Mouse (Mus musculus) CH12.LX (cell line): ENCODE measurements around the gene Dab1. TPM values are rescaled to one million over a fixed set of nuclear protein-coding genes. Genes with fewer than 3 reads are reported as not detected.

Experiments
- DNase-seq: peaks from one replicate; pipeline ENCODE4 v3.0.0-alpha.2; 2013; ENCODE audit errors: extremely low read depth
- H3K27ac ChIP-seq: 2 replicates; pipeline ENCODE4 v1.5.1; 2012; ENCODE audit warnings: low read depth, mild to moderate bottlenecking, control low read depth, moderate library complexity; ENCODE audit not compliant: insufficient read depth
- H3K27me3 ChIP-seq: replicated peaks from 2 replicates; pipeline ENCODE3; 2012; ENCODE audit warnings: inconsistent platforms
- H3K36me3 ChIP-seq, 2 experiments: replicated peaks in 1 of 2; 2 replicates each; pipeline versions ENCODE3 to v1.6.1; 2012; ENCODE audit warnings: inconsistent platforms in 1 of 2, low read length in 1 of 2, mild to moderate bottlenecking in 1 of 2, mixed read lengths in 1 of 2, moderate library complexity in 1 of 2; ENCODE audit not compliant: control insufficient read depth in 1 of 2, insufficient read depth in 1 of 2
- H3K4me1 ChIP-seq, 2 experiments: 2 replicates each; pipeline ENCODE4 v1.6.1; 2012; ENCODE audit warnings: inconsistent platforms in 1 of 2, moderate library complexity in 1 of 2; ENCODE audit not compliant: insufficient read depth in 2 of 2, control insufficient read depth in 1 of 2
- H3K4me2 ChIP-seq: 2 replicates; pipeline ENCODE4 v1.6.1; 2012; ENCODE audit warnings: low read depth, mild to moderate bottlenecking, control low read depth; ENCODE audit not compliant: poor library complexity, insufficient read depth, severe bottlenecking
- H3K4me3 ChIP-seq, 3 experiments: fragments of 150-350 bp in 1 of 3; sonication (generic) in 1 of 3; replicated peaks in 1 of 3; 2 replicates each; pipeline versions ENCODE3 to v1.5.1; 2011 to 2012; ENCODE audit warnings: low read depth in 2 of 3, low read length in 2 of 3, mild to moderate bottlenecking in 2 of 3, moderate library complexity in 2 of 3, control low read depth in 1 of 3, improper control_type of control experiment in 1 of 3, inconsistent platforms in 1 of 3, mixed read lengths in 1 of 3; ENCODE audit not compliant: poor library complexity in 1 of 3
- H3K79me2 ChIP-seq: replicated peaks from 2 replicates; pipeline ENCODE4 v1.6.1; 2012; ENCODE audit warnings: mild to moderate bottlenecking, moderate library complexity; ENCODE audit not compliant: control insufficient read depth, poor library complexity, insufficient read depth, severe bottlenecking; ENCODE audit errors: extremely low read depth
- H3K9ac ChIP-seq: 2 replicates; pipeline ENCODE4 v1.6.1; 2012; ENCODE audit warnings: low read depth, mild to moderate bottlenecking, control low read depth, moderate library complexity; ENCODE audit not compliant: insufficient read depth
- H3K9me3 ChIP-seq: replicated peaks from 2 replicates; pipeline ENCODE3; 2012; ENCODE audit warnings: low read length, inconsistent platforms, mixed read lengths
- CHD2 ChIP-seq: IDR thresholded peaks from 2 replicates; pipeline ENCODE4 v1.6.1; 2011; ENCODE audit warnings: low read length, improper control_type of control experiment
- JUND ChIP-seq: conservative IDR thresholded peaks from 2 replicates; pipeline ENCODE4 v1.6.1; 2011; ENCODE audit warnings: low read depth, low read length, improper control_type of control experiment
- MAFK ChIP-seq: IDR thresholded peaks from 2 replicates; pipeline ENCODE4 v1.6.1; 2011; ENCODE audit warnings: low read length, improper control_type of control experiment; ENCODE audit not compliant: insufficient replicate concordance
- MAZ ChIP-seq: IDR thresholded peaks from 2 replicates; pipeline ENCODE4 v1.6.1; 2012; ENCODE audit warnings: low read depth, mild to moderate bottlenecking, inconsistent platforms, low read length, improper control_type of control experiment, moderate library complexity
- NELFE ChIP-seq: IDR thresholded peaks from 2 replicates; pipeline ENCODE4 v1.6.1; 2011; ENCODE audit warnings: low read depth, low read length, improper control_type of control experiment
- NRF1 ChIP-seq: IDR thresholded peaks from 2 replicates; pipeline ENCODE4 v1.6.1; 2014; ENCODE audit warnings: low read depth, mild to moderate bottlenecking, inconsistent platforms, low read length, improper control_type of control experiment, moderate library complexity
- PAX5 ChIP-seq: IDR thresholded peaks from 2 replicates; pipeline ENCODE4 v1.6.1; 2012; ENCODE audit warnings: low read length, inconsistent platforms, mixed read lengths
- POLR2A ChIP-seq: IDR thresholded peaks from 2 replicates; pipeline ENCODE4 v1.6.1; 2011; ENCODE audit warnings: low read depth, mild to moderate bottlenecking, improper control_type of control experiment, low read length
- POLR2AphosphoS2 ChIP-seq: IDR thresholded peaks from 2 replicates; pipeline ENCODE4 v1.6.1; 2011; ENCODE audit warnings: low read depth, low read length, improper control_type of control experiment
- RCOR1 ChIP-seq: conservative IDR thresholded peaks from 2 replicates; pipeline ENCODE4 v1.6.1; 2012; ENCODE audit warnings: low read depth, mild to moderate bottlenecking, inconsistent platforms, low read length, improper control_type of control experiment
- SMC3 ChIP-seq: IDR thresholded peaks from 2 replicates; pipeline ENCODE4 v1.6.1; 2011; ENCODE audit warnings: low read depth, low read length, improper control_type of control experiment
- ZKSCAN1 ChIP-seq: IDR thresholded peaks from 2 replicates; pipeline ENCODE4 v1.6.1; 2012; ENCODE audit warnings: low read depth, inconsistent platforms, low read length, improper control_type of control experiment, borderline replicate concordance
- dilution Hi-C: fragments of 300-500 bp; cut with MboI; formaldehyde crosslinking; loops from 2 replicates; pipeline ENCODE4 v1.14.3; 2020; ENCODE audit warnings: low sequenced_read_pairs; ENCODE audit not compliant: extremely low pct_unique_long_range_greater_than_20kb, extremely low pct_ligation_motif_present
- in situ Hi-C: fragments of 300-500 bp; cut with MboI; formaldehyde crosslinking; loops from 3 replicates; pipeline ENCODE4 v1.14.3; 2019; ENCODE audit warnings: low sequenced_read_pairs, low pct_ligation_motif_present, low pct_unique_long_range_greater_than_20kb, mixed read lengths
- polyA plus RNA-seq: library from polyadenylated mRNA; unstranded; fragments of >175 nt; gene quantifications from 2 replicates; pipeline ENCODE4 v1.2.1, GENCODE M21; 2012; ENCODE audit warnings: low read depth; ENCODE audit not compliant: insufficient read length
- total RNA-seq, 2 experiments: library from RNA; depleted of rRNA; stranded (reverse); fragments of 300-350 nt in 1 of 2; fragments of >200 nt in 1 of 2; gene quantifications; 2 replicates each; pipeline ENCODE4 v1.2.3; 2012 to 2014

Dab1 gene
- total and polyA plus RNA-seq, 3 experiments: not detected

- no peaks in the 10 kb centered on the region for H3K27me3 ChIP-seq
- no peak overlapping the region for H3K4me3 ChIP-seq
- H3K36me3 ChIP-seq: no peaks in the 10 kb centered on the region
- in situ Hi-C loops: no loop called here
- no peaks in the 10 kb centered on the region for H3K79me2 ChIP-seq
- no peak overlapping the region for H3K9ac ChIP-seq
- no peak for DNase-seq
- dilution Hi-C loops: no loop called here
- peaks cover 31% of the 10 kb centered on the region for H3K9me3 ChIP-seq
- no peak overlapping the region for H3K27ac ChIP-seq
- H3K4me2 ChIP-seq: no peak overlapping the region
- TF ChIP-seq NRF1: no peak
- no peak for TF ChIP-seq PAX5
- TF ChIP-seq JUND: no peak
- TF ChIP-seq RCOR1: no peak
- no peak for TF ChIP-seq MAFK
- no peaks in the 10 kb centered on the region for H3K4me1 ChIP-seq
These were observed 983.6 kb downstream of the Dab1 start for GRCm38 (mm10) chr4:104602804-104603203.

GRCm38 (mm10) chr4:104604298-104604697 is 985.1 kb downstream of the Dab1 start:
- Histone ChIP-seq H3K27ac (no peak overlapping the region), H3K4me3 (no peak overlapping the region), H3K4me2 (no peak overlapping the region), H3K36me3 (no peaks in the 10 kb centered on the region), H3K9me3 (peaks cover 31% of the 10 kb centered on the region), H3K9ac (no peak overlapping the region), H3K79me2 (no peaks in the 10 kb centered on the region), H3K27me3 (no peaks in the 10 kb centered on the region), H3K4me1 (no peaks in the 10 kb centered on the region)
- in situ Hi-C loops (no loop called here), dilution Hi-C loops (no loop called here)
- no peak for TF ChIP-seq MAZ
- no peak for TF ChIP-seq JUND
- TF ChIP-seq POLR2AphosphoS2: no peak
- TF ChIP-seq SMC3: no peak
- TF ChIP-seq CHD2: no peak
- TF ChIP-seq NELFE: no peak
- no peak for TF ChIP-seq POLR2A
- TF ChIP-seq MAFK: peak; percentile 63; the same call in 1 of the 2 replicates
- no peak for DNase-seq

GRCm38 (mm10) chr4:104606881-104607280 is 987.7 kb downstream of the Dab1 start:
- TF ChIP-seq ZKSCAN1: no peak
- TF ChIP-seq RCOR1: no peak
- TF ChIP-seq, all 38 proteins: peak for 0
- H3K4me1 ChIP-seq: no peaks in the 10 kb centered on the region
- no peak overlapping the region for H3K9ac ChIP-seq
- H3K36me3 ChIP-seq: no peaks in the 10 kb centered on the region
- no peaks in the 10 kb centered on the region for H3K79me2 ChIP-seq
- in situ Hi-C loops: no loop called here
- H3K4me2 ChIP-seq: no peak overlapping the region
- H3K4me3 ChIP-seq: no peak overlapping the region
- DNase-seq: no peak
- no peaks in the 10 kb centered on the region for H3K27me3 ChIP-seq
- H3K27ac ChIP-seq: no peak overlapping the region
- dilution Hi-C loops: no loop called here
- H3K9me3 ChIP-seq: peaks cover 30% of the 10 kb centered on the region
